Mouse (Mus musculus) small intestine, adult 2 months (tissue): ENCODE measurements around the gene Cd209f. TPM values are rescaled to one million over a fixed set of nuclear protein-coding genes. Genes with fewer than 3 reads are reported as not detected.
"Not testable (repeated sequence)": the region's sequence is repeated elsewhere in the genome, so short reads cannot be mapped to it uniquely, and the experiment has no call there.

ENCODE experiments used
- H3K27ac ChIP-seq: fragments of 200-500 bp; 2 replicates; pipeline ENCODE4 v1.5.1; 2012; ENCODE audit warnings: low read depth, low read length, control low read depth, inconsistent platforms; ENCODE audit not compliant: insufficient read depth
- H3K27me3 ChIP-seq: fragments of 200-500 bp; 2 replicates; pipeline ENCODE4 v1.6.1; 2012; ENCODE audit warnings: mild to moderate bottlenecking, moderate library complexity, low read length, inconsistent platforms; ENCODE audit not compliant: control insufficient read depth, insufficient read depth
- H3K36me3 ChIP-seq: fragments of 200-500 bp; 2 replicates; pipeline ENCODE4 v1.6.1; 2012; ENCODE audit warnings: mild to moderate bottlenecking, low read length, control low read depth, inconsistent platforms; ENCODE audit not compliant: control insufficient read depth, insufficient read depth
- H3K4me1 ChIP-seq: fragments of 200-500 bp; 2 replicates; pipeline ENCODE4 v1.6.1; 2012; ENCODE audit warnings: low read length, inconsistent platforms, mixed read lengths; ENCODE audit not compliant: control insufficient read depth, insufficient read depth, insufficient read length
- H3K4me3 ChIP-seq: fragments of 200-500 bp; 2 replicates; pipeline ENCODE4 v1.5.1; 2012; ENCODE audit warnings: low read depth, mild to moderate bottlenecking, control low read depth, inconsistent platforms, low read length, moderate library complexity
- CTCF ChIP-seq: fragments of 200-500 bp; IDR thresholded peaks from 2 replicates; pipeline ENCODE4 v1.5.1; 2012; ENCODE audit warnings: low read depth, mild to moderate bottlenecking, control low read depth, inconsistent platforms, low read length, moderate library complexity, mixed read lengths; ENCODE audit not compliant: insufficient replicate concordance, insufficient read length; ENCODE audit errors: extremely low read depth
- POLR2A ChIP-seq: fragments of 200-500 bp; IDR thresholded peaks from 2 replicates; pipeline ENCODE4 v1.6.1; 2012; ENCODE audit warnings: low read depth, mild to moderate bottlenecking, control low read depth, inconsistent platforms, low read length, moderate library complexity
- WGBS: fragments of 180-500 bp; shearing (Covaris S2); methylation state at CpG from one replicate; pipeline ENCODE4 v1.1.7; 2018; 5-methylcytosine and 5-hydroxymethylcytosine counted together
- polyA plus RNA-seq: library from polyadenylated mRNA; depleted of rRNA; stranded (reverse); fragments of >200 nt; gene quantifications from 2 replicates; pipeline ENCODE4 v1.2.3, GENCODE M21; 2012; rRNA removed

Cd209f gene
- polyA plus RNA-seq = 0.86 TPM in 1 of 2 replicates, not detected in the other

DNA sequence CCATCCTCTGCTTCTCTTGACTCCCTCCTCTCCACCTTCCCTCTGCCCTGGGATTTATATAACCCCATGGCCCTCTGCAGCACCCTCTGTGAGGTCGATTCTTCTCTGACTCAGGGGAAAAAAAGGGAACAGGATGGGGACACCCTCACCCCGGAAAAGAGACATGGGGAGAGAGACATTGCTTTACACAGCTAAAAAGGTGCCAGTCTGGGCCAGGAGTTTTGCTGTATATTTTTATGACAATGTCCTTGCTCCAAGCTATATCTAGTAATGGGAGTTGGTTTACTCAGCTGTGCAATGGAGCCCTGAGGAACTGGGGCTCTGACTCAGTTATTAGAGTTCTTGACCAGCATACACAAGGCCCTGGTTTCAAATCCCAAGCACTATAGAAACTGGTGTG is at the start of gene Cd209f:
Cd209f (minus strand) TSS at position 101 of the 400 bp plus-strand sequence.
- H3K27me3 ChIP-seq, H3K27ac ChIP-seq, H3K4me1 ChIP-seq, H3K4me3 ChIP-seq, H3K36me3 ChIP-seq: not testable (repeated sequence)
- 50% methylated on average over 2 of the region's 2 CpGs for WGBS

- Histone ChIP-seq H3K36me3 (no peaks in the 10 kb centered on the region), H3K4me3 (no peak overlapping the region), H3K27me3 (peaks cover 15% of the 10 kb centered on the region), H3K27ac (no peak overlapping the region), H3K4me1 (no peaks in the 10 kb centered on the region)
- no peak for TF ChIP-seq POLR2A
- TF ChIP-seq CTCF = no peak
These were observed 49.2 kb upstream of the Cd209f start for GRCm38 (mm10) chr8:4154878-4155277.

GRCm38 (mm10) chr8:4147272-4147671 is 41.6 kb upstream of the Cd209f start:
- 56% methylated on average over 1 of the region's 1 CpGs for WGBS
- peaks cover 16% of the 10 kb centered on the region; the same call in 1 of the 2 replicates for H3K27me3 ChIP-seq
- TF ChIP-seq POLR2A = no peak
- TF ChIP-seq CTCF = no peak
- H3K27ac ChIP-seq = no peak overlapping the region
- H3K4me1 ChIP-seq = no peaks in the 10 kb centered on the region
- H3K36me3 ChIP-seq = no peaks in the 10 kb centered on the region
- no peak overlapping the region for H3K4me3 ChIP-seq

- TF ChIP-seq POLR2A = no peak
- no peak for TF ChIP-seq CTCF
- H3K27ac ChIP-seq = no peak overlapping the region
- H3K4me1 ChIP-seq = no peaks in the 10 kb centered on the region
- 57% methylated on average over 3 of the region's 3 CpGs for WGBS
- no peak overlapping the region for H3K4me3 ChIP-seq
- peaks cover 5% of the 10 kb centered on the region for H3K27me3 ChIP-seq
- H3K36me3 ChIP-seq = no peaks in the 10 kb centered on the region
These were observed 36.1 kb upstream of the Cd209f start for GRCm38 (mm10) chr8:4141721-4142120.

DNA sequence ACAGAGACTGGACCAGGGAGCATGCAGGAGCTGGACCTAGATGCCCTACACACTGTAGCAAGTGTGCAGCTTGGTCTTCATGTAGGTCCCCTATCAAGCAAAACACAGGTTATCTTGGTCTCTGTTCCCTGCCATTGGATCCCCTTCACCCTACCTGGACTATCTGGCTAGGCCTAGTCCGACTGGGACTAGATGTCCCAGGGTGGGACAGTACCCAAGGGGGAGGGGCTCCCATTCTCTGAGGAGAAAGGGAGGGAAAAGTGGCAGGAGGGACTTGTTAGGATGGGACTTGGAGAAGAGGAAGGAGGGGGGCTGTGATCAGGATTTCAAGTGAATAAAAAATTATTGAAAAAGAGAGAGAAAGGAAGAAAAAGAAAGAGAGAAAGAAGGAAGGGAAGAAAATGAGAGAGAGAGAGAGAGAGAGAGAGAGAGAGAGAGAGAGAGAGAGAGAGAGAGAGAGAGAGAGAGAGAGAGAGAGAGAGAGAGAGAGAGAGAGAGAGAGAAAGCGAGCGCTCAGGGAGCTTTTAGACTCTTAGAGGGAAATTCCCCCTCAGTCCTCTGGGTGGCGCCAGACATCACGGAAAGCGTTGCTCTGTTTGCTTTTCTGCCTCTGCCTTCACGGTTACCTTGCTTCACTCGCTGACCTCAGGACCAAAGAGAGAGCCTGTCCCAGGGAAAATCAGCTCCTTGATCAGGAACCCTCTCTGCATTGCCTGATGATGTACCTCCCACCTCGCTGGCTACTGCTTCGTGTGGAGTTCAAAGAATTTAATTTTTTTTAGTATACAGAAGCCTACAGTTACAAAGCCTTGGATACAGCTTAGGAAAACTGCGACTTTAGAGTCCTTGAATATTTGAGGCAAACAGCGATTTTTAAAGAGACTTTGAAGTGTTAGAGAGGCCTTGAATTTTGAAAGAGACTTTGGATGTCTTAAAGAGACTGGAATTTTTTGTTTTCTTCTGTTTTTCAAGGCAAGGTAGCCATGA is 34.3 kb upstream of the Cd209f start:
- WGBS = 11% methylated on average over 12 of the region's 12 CpGs
- TF ChIP-seq CTCF (peak; percentile 85), POLR2A (no peak)
- no peak overlapping the region for H3K4me3 ChIP-seq
- H3K4me1 ChIP-seq = no peaks in the 10 kb centered on the region
- no peak overlapping the region for H3K27ac ChIP-seq
- peaks cover 5% of the 10 kb centered on the region for H3K27me3 ChIP-seq
- no peaks in the 10 kb centered on the region for H3K36me3 ChIP-seq

GRCm38 (mm10) chr8:4133798-4134197 is 28.2 kb upstream of the Cd209f start, which contains the start of gene Cd209g:
Gene Cd209g, plus strand, starts transcription at chr8:4134098.
- no peak within 1 kb of the TSS for H3K27ac ChIP-seq
- no peak for TF ChIP-seq POLR2A
- TF ChIP-seq CTCF = no peak
- WGBS = 90% methylated on average over 10 of the region's 10 CpGs
- H3K27me3 ChIP-seq = no peaks in the 10 kb centered on the region
- H3K4me1 ChIP-seq = no peaks in the 10 kb centered on the region
- H3K36me3 ChIP-seq = no peaks in the 10 kb centered on the region
- no peak within 1 kb of the TSS for H3K4me3 ChIP-seq

DNA sequence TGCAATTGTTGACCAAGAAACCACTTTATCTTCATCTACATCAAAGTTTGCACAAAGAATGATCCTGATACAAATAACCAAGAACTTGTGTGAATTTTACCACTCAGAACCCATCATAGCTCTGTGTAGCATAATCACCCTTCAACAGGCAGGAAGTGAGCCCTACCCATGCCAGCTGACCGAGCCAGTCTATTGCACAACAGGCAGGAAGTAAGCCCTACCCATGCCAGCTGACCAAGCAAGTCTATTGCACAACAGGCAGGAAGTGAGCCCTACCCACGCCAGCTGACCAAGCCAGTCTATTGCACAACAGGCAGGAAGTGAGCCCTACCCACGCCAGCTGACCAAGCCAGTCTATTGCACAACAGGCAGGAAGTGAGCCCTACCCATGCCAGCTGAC is 17.1 kb downstream of the Cd209f start:
- not testable (repeated sequence) for H3K36me3 ChIP-seq, H3K27ac ChIP-seq, H3K4me1 ChIP-seq, H3K4me3 ChIP-seq, H3K27me3 ChIP-seq
- WGBS = 65% methylated on average over 3 of the region's 3 CpGs

DNA sequence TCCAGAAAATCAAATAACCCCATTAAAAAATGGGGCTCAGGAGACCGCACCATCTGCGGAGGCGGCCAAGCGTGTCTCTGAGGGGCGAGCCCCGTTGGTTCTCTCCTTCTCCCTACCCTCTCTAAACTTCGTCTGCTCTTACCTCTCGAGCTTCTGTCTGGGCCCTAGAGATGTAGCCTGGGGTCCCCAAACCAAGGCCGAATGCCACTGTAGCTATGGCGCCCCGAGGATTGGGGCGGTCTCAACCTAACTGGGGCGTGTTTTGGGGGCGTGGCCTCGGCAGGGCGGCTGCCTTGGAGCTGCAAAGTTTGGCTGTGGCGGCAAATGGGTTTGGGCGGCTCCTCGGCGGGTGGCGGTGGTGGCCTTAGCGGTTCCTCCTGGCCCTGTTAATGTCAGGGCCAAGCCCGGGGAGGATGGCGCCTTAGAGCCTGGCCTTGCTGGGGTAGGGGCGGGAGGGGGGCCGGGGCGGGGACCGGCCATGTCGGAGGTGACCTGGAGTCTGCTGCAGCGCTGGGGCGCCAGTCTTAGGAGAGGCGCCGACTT is 18.4 kb downstream of the Cd209f start:
- 43% methylated on average over 33 of the region's 33 CpGs for WGBS
- not testable (repeated sequence) for H3K27ac ChIP-seq, H3K27me3 ChIP-seq, H3K4me1 ChIP-seq, H3K4me3 ChIP-seq, H3K36me3 ChIP-seq

Other genes with a start within 250 kb of the Cd209f start
- gene Cd209d, start 227.3 kb downstream of the Cd209f start, polyA plus RNA-seq = 0.56 TPM in 1 of 2 replicates, not detected in the other
- 0.47 and 0.60 TPM in 2 replicates for gene Cd209b, start 179.0 kb downstream of the Cd209f start, polyA plus RNA-seq
- gene Cd209c, start 151.1 kb downstream of the Cd209f start, polyA plus RNA-seq = 0.14 TPM in 1 of 2 replicates, not detected in the other
- 0.67 TPM in 1 of 2 replicates, not detected in the other for gene Cd209g, start 28.3 kb upstream of the Cd209f start, polyA plus RNA-seq
- 3.9 and 5.2 TPM in 2 replicates for gene Evi5l, start 60.7 kb upstream of the Cd209f start, polyA plus RNA-seq
- 0.08 and 0.18 TPM in 2 replicates for gene Prr36, start 111.6 kb upstream of the Cd209f start, polyA plus RNA-seq
- 0.09 and 0.46 TPM in 2 replicates for gene Lrrc8e, start 121.0 kb upstream of the Cd209f start, polyA plus RNA-seq
- 10.2 and 27.0 TPM in 2 replicates for gene Map2k7, start 132.9 kb upstream of the Cd209f start, polyA plus RNA-seq
- 0.93 and 1.1 TPM in 2 replicates for gene Gm49320, start 133.0 kb upstream of the Cd209f start, polyA plus RNA-seq
- gene Tgfbr3l, start 142.4 kb upstream of the Cd209f start, polyA plus RNA-seq = 17.2 and 60.2 TPM in 2 replicates
- gene Snapc2, start 147.2 kb upstream of the Cd209f start, polyA plus RNA-seq = 15.0 and 22.6 TPM in 2 replicates
- gene Ctxn1, start 153.4 kb upstream of the Cd209f start, polyA plus RNA-seq = 14.1 and 18.5 TPM in 2 replicates
- 51.6 and 65.2 TPM in 2 replicates for gene Timm44, start 170.1 kb upstream of the Cd209f start, polyA plus RNA-seq
- 84.4 and 180 TPM in 2 replicates for gene Ccl25, start 219.4 kb upstream of the Cd209f start, polyA plus RNA-seq
- gene Elavl1, start 219.6 kb upstream of the Cd209f start, polyA plus RNA-seq = 13.3 and 20.7 TPM in 2 replicates